Mouse (Mus musculus) CH12.LX (cell line): ENCODE data around the gene Msrb1. TPM values are rescaled to one million over a fixed set of nuclear protein-coding genes. Genes with fewer than 3 reads are reported as not detected.

Experiments used
- DNase-seq: peaks from one replicate; pipeline ENCODE4 v3.0.0-alpha.2; 2013; ENCODE audit errors: extremely low read depth
- H3K27ac ChIP-seq: 2 replicates; pipeline ENCODE4 v1.5.1; 2012; ENCODE audit warnings: low read depth, mild to moderate bottlenecking, control low read depth, moderate library complexity; ENCODE audit not compliant: insufficient read depth
- H3K27me3 ChIP-seq: replicated peaks from 2 replicates; pipeline ENCODE3; 2012; ENCODE audit warnings: inconsistent platforms
- H3K36me3 ChIP-seq, 2 experiments: replicated peaks in 1 of 2; 2 replicates each; pipeline versions ENCODE3 to v1.6.1; 2012; ENCODE audit warnings: inconsistent platforms in 1 of 2, low read length in 1 of 2, mild to moderate bottlenecking in 1 of 2, mixed read lengths in 1 of 2, moderate library complexity in 1 of 2; ENCODE audit not compliant: control insufficient read depth in 1 of 2, insufficient read depth in 1 of 2
- H3K4me1 ChIP-seq, 2 experiments: 2 replicates each; pipeline ENCODE4 v1.6.1; 2012; ENCODE audit warnings: inconsistent platforms in 1 of 2, moderate library complexity in 1 of 2; ENCODE audit not compliant: insufficient read depth in 2 of 2, control insufficient read depth in 1 of 2
- H3K4me2 ChIP-seq: 2 replicates; pipeline ENCODE4 v1.6.1; 2012; ENCODE audit warnings: low read depth, mild to moderate bottlenecking, control low read depth; ENCODE audit not compliant: poor library complexity, insufficient read depth, severe bottlenecking
- H3K4me3 ChIP-seq, 3 experiments: fragments of 150-350 bp in 1 of 3; sonication (generic) in 1 of 3; replicated peaks in 1 of 3; 2 replicates each; pipeline versions ENCODE3 to v1.5.1; 2011 to 2012; ENCODE audit warnings: low read depth in 2 of 3, low read length in 2 of 3, mild to moderate bottlenecking in 2 of 3, moderate library complexity in 2 of 3, control low read depth in 1 of 3, improper control_type of control experiment in 1 of 3, inconsistent platforms in 1 of 3, mixed read lengths in 1 of 3; ENCODE audit not compliant: poor library complexity in 1 of 3
- H3K79me2 ChIP-seq: replicated peaks from 2 replicates; pipeline ENCODE4 v1.6.1; 2012; ENCODE audit warnings: mild to moderate bottlenecking, moderate library complexity; ENCODE audit not compliant: control insufficient read depth, poor library complexity, insufficient read depth, severe bottlenecking; ENCODE audit errors: extremely low read depth
- H3K9ac ChIP-seq: 2 replicates; pipeline ENCODE4 v1.6.1; 2012; ENCODE audit warnings: low read depth, mild to moderate bottlenecking, control low read depth, moderate library complexity; ENCODE audit not compliant: insufficient read depth
- H3K9me3 ChIP-seq: replicated peaks from 2 replicates; pipeline ENCODE3; 2012; ENCODE audit warnings: low read length, inconsistent platforms, mixed read lengths
- BHLHE40 ChIP-seq: IDR thresholded peaks from 2 replicates; pipeline ENCODE4 v1.6.1; 2011; ENCODE audit warnings: mild to moderate bottlenecking, low read depth, low read length, improper control_type of control experiment
- CTCF ChIP-seq, 2 experiments: IDR thresholded peaks in 1 of 2; conservative IDR thresholded peaks in 1 of 2; 2 replicates each; pipeline ENCODE4 v1.5.1; 2011 to 2012; ENCODE audit warnings: low read depth in 2 of 2, low read length in 2 of 2, improper control_type of control experiment in 1 of 2, inconsistent platforms in 1 of 2, mild to moderate bottlenecking in 1 of 2, moderate library complexity in 1 of 2
- ETS1 ChIP-seq: conservative IDR thresholded peaks from 2 replicates; pipeline ENCODE4 v1.6.1; 2012; ENCODE audit warnings: low read depth, mild to moderate bottlenecking, inconsistent platforms, low read length, improper control_type of control experiment, moderate library complexity
- JUN ChIP-seq: IDR thresholded peaks from 2 replicates; pipeline ENCODE4 v1.6.1; 2011; ENCODE audit warnings: low read depth, mild to moderate bottlenecking, low read length, improper control_type of control experiment, moderate library complexity; ENCODE audit not compliant: insufficient read depth
- JUND ChIP-seq: conservative IDR thresholded peaks from 2 replicates; pipeline ENCODE4 v1.6.1; 2011; ENCODE audit warnings: low read depth, low read length, improper control_type of control experiment
- KAT2A ChIP-seq: IDR thresholded peaks from 2 replicates; pipeline ENCODE4 v1.6.1; 2012; ENCODE audit warnings: low read length, improper control_type of control experiment, inconsistent platforms; ENCODE audit not compliant: insufficient replicate concordance
- MAFK ChIP-seq: IDR thresholded peaks from 2 replicates; pipeline ENCODE4 v1.6.1; 2011; ENCODE audit warnings: low read length, improper control_type of control experiment; ENCODE audit not compliant: insufficient replicate concordance
- MEF2A ChIP-seq: IDR thresholded peaks from 2 replicates; pipeline ENCODE4 v1.6.1; 2014; ENCODE audit warnings: low read depth, mild to moderate bottlenecking, inconsistent platforms, low read length, improper control_type of control experiment, borderline replicate concordance
- MXI1 ChIP-seq: IDR thresholded peaks from 2 replicates; pipeline ENCODE4 v1.6.1; 2011; ENCODE audit warnings: mild to moderate bottlenecking, low read depth, low read length, improper control_type of control experiment
- NRF1 ChIP-seq: IDR thresholded peaks from 2 replicates; pipeline ENCODE4 v1.6.1; 2014; ENCODE audit warnings: low read depth, mild to moderate bottlenecking, inconsistent platforms, low read length, improper control_type of control experiment, moderate library complexity
- POLR2AphosphoS2 ChIP-seq: IDR thresholded peaks from 2 replicates; pipeline ENCODE4 v1.6.1; 2011; ENCODE audit warnings: low read depth, low read length, improper control_type of control experiment
- RAD21 ChIP-seq: IDR thresholded peaks from 2 replicates; pipeline ENCODE4 v1.6.1; 2011; ENCODE audit warnings: low read depth, mild to moderate bottlenecking, low read length, improper control_type of control experiment, moderate library complexity
- RCOR1 ChIP-seq: conservative IDR thresholded peaks from 2 replicates; pipeline ENCODE4 v1.6.1; 2012; ENCODE audit warnings: low read depth, mild to moderate bottlenecking, inconsistent platforms, low read length, improper control_type of control experiment
- SMC3 ChIP-seq: IDR thresholded peaks from 2 replicates; pipeline ENCODE4 v1.6.1; 2011; ENCODE audit warnings: low read depth, low read length, improper control_type of control experiment
- TBP ChIP-seq: conservative IDR thresholded peaks from 2 replicates; pipeline ENCODE4 v1.6.1; 2011; ENCODE audit warnings: low read depth, low read length, improper control_type of control experiment
- USF2 ChIP-seq: conservative IDR thresholded peaks from 2 replicates; pipeline ENCODE4 v1.6.1; 2011; ENCODE audit warnings: low read depth, low read length, improper control_type of control experiment
- ZC3H11A ChIP-seq: IDR thresholded peaks from 2 replicates; pipeline ENCODE4 v1.6.1; 2012; ENCODE audit warnings: low read depth, mild to moderate bottlenecking, inconsistent platforms, low read length, improper control_type of control experiment
- ZMIZ1 ChIP-seq: IDR thresholded peaks from 2 replicates; pipeline ENCODE4 v1.6.1; 2012; ENCODE audit warnings: low read depth, mild to moderate bottlenecking, inconsistent platforms, low read length, improper control_type of control experiment
- dilution Hi-C: fragments of 300-500 bp; cut with MboI; formaldehyde crosslinking; loops from 2 replicates; pipeline ENCODE4 v1.14.3; 2020; ENCODE audit warnings: low sequenced_read_pairs; ENCODE audit not compliant: extremely low pct_unique_long_range_greater_than_20kb, extremely low pct_ligation_motif_present
- in situ Hi-C: fragments of 300-500 bp; cut with MboI; formaldehyde crosslinking; loops from 3 replicates; pipeline ENCODE4 v1.14.3; 2019; ENCODE audit warnings: low sequenced_read_pairs, low pct_ligation_motif_present, low pct_unique_long_range_greater_than_20kb, mixed read lengths
- polyA plus RNA-seq: library from polyadenylated mRNA; unstranded; fragments of >175 nt; gene quantifications from 2 replicates; pipeline ENCODE4 v1.2.1, GENCODE M21; 2012; ENCODE audit warnings: low read depth; ENCODE audit not compliant: insufficient read length
- total RNA-seq, 2 experiments: library from RNA; depleted of rRNA; stranded (reverse); fragments of 300-350 nt in 1 of 2; fragments of >200 nt in 1 of 2; gene quantifications; 2 replicates each; pipeline ENCODE4 v1.2.3; 2012 to 2014

Msrb1 gene
- total and polyA plus RNA-seq, 3 experiments = 26.9 to 70.0 (median 39.7) TPM

- in situ Hi-C loops (no loop called here), dilution Hi-C loops (no loop called here)
- Histone ChIP-seq H3K9me3 (no peaks in the 10 kb centered on the region), H3K27ac (no peak overlapping the region), H3K4me2 (no peak overlapping the region), H3K4me3 (no peak overlapping the region), H3K4me1 (peaks cover 4 to 11% of the 10 kb centered on the region in 2 experiments), H3K79me2 (no peaks in the 10 kb centered on the region), H3K36me3 (no peaks in the 10 kb centered on the region), H3K27me3 (peaks cover 86% of the 10 kb centered on the region), H3K9ac (no peak overlapping the region)
- no peak for TF ChIP-seq USF2
- no peak for TF ChIP-seq POLR2AphosphoS2
- no peak for TF ChIP-seq MXI1
- TF ChIP-seq TBP = no peak
- TF ChIP-seq ZC3H11A = no peak
- TF ChIP-seq RCOR1 = no peak
- TF ChIP-seq ETS1 = no peak
- TF ChIP-seq KAT2A = no peak
- TF ChIP-seq BHLHE40 = no peak
- no peak for TF ChIP-seq ZMIZ1
- TF ChIP-seq MAFK = no peak
- no peak for DNase-seq
Measured at GRCm38 (mm10) chr17:24757394-24757793, 21.0 kb downstream of the Msrb1 start.

- no peaks in the 10 kb centered on the region for H3K9me3 ChIP-seq
- H3K9ac ChIP-seq = no peak overlapping the region
- no peak for DNase-seq
- dilution Hi-C loops = no loop called here
- H3K4me3 ChIP-seq = no peak overlapping the region
- peak in 1 of 2 experiments; percentile 32; a peak in 2 of 4 replicates for TF ChIP-seq CTCF (conservative IDR thresholded peaks at IDR 0.05 in 1 of 2, IDR thresholded peaks at IDR 0.05 in 1 of 2; ENCODE audit: low read depth in 2 of 2, low read length in 2 of 2)
- TF ChIP-seq RAD21 = no peak
- no peak for TF ChIP-seq MEF2A
- TF ChIP-seq NRF1 = no peak
- no peak for TF ChIP-seq JUN
- peak; percentile 30 for TF ChIP-seq SMC3
- TF ChIP-seq JUND = no peak
- H3K27ac ChIP-seq = no peak overlapping the region
- H3K4me1 ChIP-seq = no peaks in the 10 kb centered on the region
- in situ Hi-C loops = no loop called here
- no peaks in the 10 kb centered on the region for H3K79me2 ChIP-seq
- no peaks in the 10 kb centered on the region for H3K36me3 ChIP-seq
- H3K27me3 ChIP-seq = peaks cover 84% of the 10 kb centered on the region
- no peak overlapping the region for H3K4me2 ChIP-seq
Measured at GRCm38 (mm10) chr17:24761121-24761520, 24.7 kb downstream of the Msrb1 start.
